Comparison of ENCODE assay signal across 8 mouse cellular contexts in the genomic region with DNA sequence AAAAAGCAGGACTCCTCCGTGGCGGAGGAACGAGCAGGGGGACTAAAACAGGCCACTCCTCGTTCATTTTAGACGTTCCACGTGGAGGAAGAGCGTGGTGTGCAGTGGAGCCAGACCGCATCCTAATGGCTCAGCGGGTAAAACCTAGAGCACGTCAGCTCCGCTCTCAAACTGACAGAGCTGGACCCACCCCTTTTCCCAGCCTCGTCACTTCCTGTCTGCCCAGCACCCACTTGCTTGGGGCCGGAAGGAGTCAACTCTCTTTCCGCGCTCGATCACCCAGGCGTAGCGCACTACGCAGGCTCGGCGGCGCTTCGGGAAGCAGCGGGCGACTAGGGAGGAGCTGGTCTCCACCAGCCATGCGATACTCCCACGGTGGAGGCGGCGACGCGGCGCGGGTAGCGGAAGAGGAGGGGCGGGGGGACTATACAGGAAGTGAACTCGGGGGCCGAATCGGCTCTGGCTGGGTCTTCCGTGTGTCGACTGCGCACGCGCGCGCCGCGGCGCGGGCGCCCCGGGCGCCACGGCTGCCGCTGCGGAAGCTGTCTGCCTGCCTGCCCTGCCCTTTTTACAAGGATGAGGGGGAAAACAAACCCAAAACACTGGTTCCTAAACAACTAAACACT. TPM values are rescaled to one million over a fixed set of nuclear protein-coding genes. Genes with fewer than 3 reads are reported as not detected.
DNase-seq lines count a peak whose midpoint lies in the region; ATAC-seq lines count a peak whose summit lies in the region.

No protein-coding gene starts in this region.

- no peaks in the 10 kb centered on the region for H3K9me3 ChIP-seq in hindbrain, embryonic 16.5 days (ENCODE audit: control insufficient read depth, low read length)

- H3K27ac ChIP-seq in hindbrain, embryonic 16.5 days (ENCODE audit: low read depth, low read length): peak overlapping the region; percentile 96
- peak overlapping the region; percentile 62 for H3K27ac ChIP-seq in macrophage

- peak overlapping the region; percentile 52 for H3K4me3 ChIP-seq in hindbrain, embryonic 16.5 days (ENCODE audit: low read length)
- peak overlapping the region; percentile 48 for H3K4me3 ChIP-seq in macrophage (ENCODE audit: inconsistent target)

- H3K9ac ChIP-seq in hindbrain, embryonic 16.5 days (ENCODE audit: low read depth, low read length): peak overlapping the region; percentile 62

- 0% methylated on average over 51 of the region's 55 CpGs for WGBS in hindbrain, embryonic 16.5 days
- WGBS in macrophage (ENCODE audit: missing documents): 1% methylated on average over 40 of the region's 55 CpGs

- peaks cover 16% of the 10 kb centered on the region for H3K27me3 ChIP-seq in hindbrain, embryonic 16.5 days (replicated peaks; ENCODE audit: control insufficient read depth, insufficient read depth, low read length)

- H3K36me3 ChIP-seq in hindbrain, embryonic 16.5 days (ENCODE audit: control insufficient read depth, insufficient read depth, low read length): no peaks in the 10 kb centered on the region
- H3K36me3 ChIP-seq in macrophage (ENCODE audit: inconsistent target): no peaks in the 10 kb centered on the region

- peak; percentile 94 for DNase-seq in T-cell, adult 2 months (ENCODE audit: low spot score)
- DNase-seq in cerebellum, postnatal 36 days: peak; percentile 85 to 91
- peak; percentile 91 to 96 for DNase-seq in frontal cortex, postnatal 36 days (ENCODE audit: low spot score in 2 of 2)
- peak; percentile 78 to 95 for DNase-seq in left cerebral cortex, adult 18-20 months (ENCODE audit: low spot score in 2 of 2)
- peak; percentile 93 for DNase-seq in right cerebral cortex, adult 18-20 months
- DNase-seq in urinary bladder, postnatal 10 days (ENCODE audit: low spot score): peak; percentile 48

- H3K4me2 ChIP-seq in hindbrain, embryonic 16.5 days (ENCODE audit: low read length): peak overlapping the region; percentile 58

- H3K79me2 ChIP-seq in macrophage (ENCODE audit: inconsistent target): no peaks in the 10 kb centered on the region

- ATAC-seq in hindbrain, embryonic 16.5 days: peak; percentile 100

- H3K4me1 ChIP-seq in hindbrain, embryonic 16.5 days (ENCODE audit: control insufficient read depth, insufficient read depth, low read depth, low read length): peaks cover 2% of the 10 kb centered on the region; the same call in 1 of the 2 replicates

RNA-seq across cellular contexts. Expression of gene Eif2s3x, which starts 34.8 kb away (rescaled TPM):
- 81.9 and 85.8 TPM in 2 replicates for polyA plus RNA-seq in hindbrain, embryonic 16.5 days (2015; fragmentation: Nextera tagmentation; extraction: Ambion mirVana)
- total RNA-seq in left cerebral cortex, adult 18-20 months (2021): 100 to 1,000 TPM; 111 to 179 TPM
- 10 to 100 TPM; 16.6 to 37.3 (median 26.2) TPM for total RNA-seq in macrophage (2018; cell fraction: chromatin; rRNA removed)
- total RNA-seq in macrophage (2018; cell fraction: cytosol; rRNA removed): 100 to 1,000 TPM in 20 of 26 experiments, 10 to 100 TPM in 6; 83.6 to 141 (median 113) TPM
- 100 to 1,000 TPM in 2 of 26 experiments, 10 to 100 TPM in 24; 30.5 to 126 (median 55.9) TPM for total RNA-seq in macrophage (2018; cell fraction: nucleus; rRNA removed)
- 98.9 to 165 TPM (median 134 TPM) in 3 replicates for polyA plus RNA-seq in macrophage (2018)

RNA-seq across cellular contexts. Expression of gene Zfx, which starts 54.3 kb away (rescaled TPM):
- polyA plus RNA-seq in hindbrain, embryonic 16.5 days (2015; fragmentation: Nextera tagmentation; extraction: Ambion mirVana): 18.1 and 19.1 TPM in 2 replicates
- total RNA-seq in left cerebral cortex, adult 18-20 months (2021): 10 to 100 TPM; 40.3 to 43.1 TPM
- total RNA-seq in macrophage (2018; cell fraction: chromatin; rRNA removed): 100 to 1,000 TPM in 12 of 26 experiments, 10 to 100 TPM in 14; 66.4 to 142 (median 99.1) TPM
- total RNA-seq in macrophage (2018; cell fraction: cytosol; rRNA removed): 10 to 100 TPM; 17.6 to 34.8 (median 25.9) TPM
- 10 to 100 TPM; 41.8 to 83.3 (median 53.5) TPM for total RNA-seq in macrophage (2018; cell fraction: nucleus; rRNA removed)
- 9.4 to 16.0 TPM (median 15.7 TPM) in 3 replicates for polyA plus RNA-seq in macrophage (2018)

RNA-seq across cellular contexts. Expression of gene Klhl15, which starts 56.6 kb away (rescaled TPM):
- polyA plus RNA-seq in hindbrain, embryonic 16.5 days (2015; fragmentation: Nextera tagmentation; extraction: Ambion mirVana): 9.1 and 9.2 TPM in 2 replicates
- total RNA-seq in left cerebral cortex, adult 18-20 months (2021): 10 to 100 TPM; 27.0 to 29.6 TPM
- total RNA-seq in macrophage (2018; cell fraction: chromatin; rRNA removed): 10 to 100 TPM in 17 of 26 experiments, 1 to 10 TPM in 9; 3.6 to 32.9 (median 15.4) TPM
- 10 to 100 TPM in 5 of 26 experiments, 1 to 10 TPM in 21; 5.1 to 12.1 (median 7.3) TPM for total RNA-seq in macrophage (2018; cell fraction: cytosol; rRNA removed)
- 10 to 100 TPM in 15 of 26 experiments, 1 to 10 TPM in 11; 4.0 to 30.8 (median 12.1) TPM for total RNA-seq in macrophage (2018; cell fraction: nucleus; rRNA removed)
- polyA plus RNA-seq in macrophage (2018): 4.1 to 6.4 TPM (median 4.7 TPM) in 3 replicates

Comparison
In these comparisons a context has a peak if more than half of its experiments do, and no peak if none do; other contexts are left out.
1. Peak in every context shown above with its lines: DNase-seq, ATAC-seq, H3K4me3 ChIP-seq and H3K27ac ChIP-seq.